Mouse (Mus musculus): Measurements from ENCODE around the gene Palm. TPM values are rescaled to one million over a fixed set of nuclear protein-coding genes. Genes with fewer than 3 reads are reported as not detected.
A peak's percentile ranks its signal among the peaks of the same experiment; 100 is the strongest.

Gene Palm
- polyA plus RNA-seq, 1 experiment: 34.2 TPM

GRCm38 (mm10) chr10:79849941-79850628 lies 56.7 kb downstream of the Palm start:
- 54% methylated on average over 8 of the region's 8 CpGs for WGBS

GRCm38 (mm10) chr10:79851653-79852052 lies 58.3 kb downstream of the Palm start:
- WGBS: 44% methylated on average over 3 of the region's 3 CpGs
- H3K4me1 ChIP-seq (ENCODE audit: control insufficient read depth, insufficient read depth, low read length): peaks cover 18% of the 10 kb centered on the region
- no peak overlapping the region for H3K4me3 ChIP-seq (replicated peaks; ENCODE audit: extremely low read depth, low read depth, low read length)
- no peak for DNase-seq
- TF ChIP-seq CTCF (IDR thresholded peaks at IDR 0.05; ENCODE audit: insufficient read depth, low read length) (no peak), POLR2A (IDR thresholded peaks at IDR 0.05; ENCODE audit: borderline replicate concordance, extremely low read depth, low read depth, low read length) (no peak)

More at GRCm38 (mm10) chr10:79849941-79850628, 56.7 kb downstream of the Palm start:
- DNase-seq: no peak
- Histone ChIP-seq H3K4me3 (replicated peaks; ENCODE audit: extremely low read depth, low read depth, low read length) (no peak overlapping the region), H3K4me1 (ENCODE audit: control insufficient read depth, insufficient read depth, low read length) (peaks cover 13% of the 10 kb centered on the region)
- no peak for TF ChIP-seq POLR2A (IDR thresholded peaks at IDR 0.05; ENCODE audit: borderline replicate concordance, extremely low read depth, low read depth, low read length)
- TF ChIP-seq CTCF (IDR thresholded peaks at IDR 0.05; ENCODE audit: insufficient read depth, low read length): no peak

- DNase-seq: no peak
- 22% methylated on average over 9 of the region's 9 CpGs for WGBS
- peaks cover 24% of the 10 kb centered on the region for H3K4me1 ChIP-seq (ENCODE audit: control insufficient read depth, insufficient read depth, low read length)
- no peak overlapping the region for H3K4me3 ChIP-seq (replicated peaks; ENCODE audit: extremely low read depth, low read depth, low read length)
- TF ChIP-seq POLR2A (IDR thresholded peaks at IDR 0.05; ENCODE audit: borderline replicate concordance, extremely low read depth, low read depth, low read length) (peak; percentile 34; the same call in 1 of the 2 replicates), CTCF (IDR thresholded peaks at IDR 0.05; ENCODE audit: insufficient read depth, low read length) (no peak)
Measured at GRCm38 (mm10) chr10:79852107-79852789, 58.9 kb downstream of the Palm start.

- 12% methylated on average over 8 of the region's 8 CpGs for WGBS
- H3K4me3 ChIP-seq (replicated peaks; ENCODE audit: extremely low read depth, low read depth, low read length): peak overlapping the region; percentile 31
- no peak for TF ChIP-seq POLR2A (IDR thresholded peaks at IDR 0.05; ENCODE audit: borderline replicate concordance, extremely low read depth, low read depth, low read length)
- DNase-seq: no peak
- peaks cover 29% of the 10 kb centered on the region for H3K4me1 ChIP-seq (ENCODE audit: control insufficient read depth, insufficient read depth, low read length)
Measured at GRCm38 (mm10) chr10:79852827-79853226, 59.5 kb downstream of the Palm start.

GRCm38 (mm10) chr10:79853392-79853791 lies 60.0 kb downstream of the Palm start:
- peak; percentile 40; the same call in 1 of the 2 replicates for TF ChIP-seq POLR2A (IDR thresholded peaks at IDR 0.05; ENCODE audit: borderline replicate concordance, extremely low read depth, low read depth, low read length)
- TF ChIP-seq CTCF (IDR thresholded peaks at IDR 0.05; ENCODE audit: insufficient read depth, low read length): no peak
- peaks cover 35% of the 10 kb centered on the region for H3K4me1 ChIP-seq (ENCODE audit: control insufficient read depth, insufficient read depth, low read length)
- DNase-seq: peak; percentile 93
- H3K4me3 ChIP-seq (replicated peaks; ENCODE audit: extremely low read depth, low read depth, low read length): peak overlapping the region; percentile 66
- 1% methylated on average over 15 of the region's 15 CpGs for WGBS

- WGBS: under 1% methylated on average over 75 of the region's 75 CpGs
- peak; percentile 98 for DNase-seq
- H3K4me3 ChIP-seq (replicated peaks; ENCODE audit: extremely low read depth, low read depth, low read length): peak within 1 kb of the TSS; percentile 88
- TF ChIP-seq CTCF (IDR thresholded peaks at IDR 0.05; ENCODE audit: insufficient read depth, low read length) (no peak), POLR2A (IDR thresholded peaks at IDR 0.05; ENCODE audit: borderline replicate concordance, extremely low read depth, low read depth, low read length) (peak; percentile 98)
- H3K4me1 ChIP-seq (ENCODE audit: control insufficient read depth, insufficient read depth, low read length): peaks cover 42% of the 10 kb centered on the region
Measured at GRCm38 (mm10) chr10:79853860-79854795, 60.8 kb downstream of the Palm start, which contains the start of gene Ptbp1. Ptbp1 (plus strand) TSS chr10:79854427.

- TF ChIP-seq POLR2A (IDR thresholded peaks at IDR 0.05; ENCODE audit: borderline replicate concordance, extremely low read depth, low read depth, low read length) (no peak), CTCF (IDR thresholded peaks at IDR 0.05; ENCODE audit: insufficient read depth, low read length) (no peak)
- H3K4me3 ChIP-seq (replicated peaks; ENCODE audit: extremely low read depth, low read depth, low read length): peak overlapping the region; percentile 88
- under 1% methylated on average over 81 of the region's 83 CpGs for WGBS
- H3K4me1 ChIP-seq (ENCODE audit: control insufficient read depth, insufficient read depth, low read length): peaks cover 43% of the 10 kb centered on the region
- DNase-seq: peak; percentile 77
Measured at GRCm38 (mm10) chr10:79854801-79855541, 61.6 kb downstream of the Palm start.

GRCm38 (mm10) chr10:79855558-79856184 lies 62.3 kb downstream of the Palm start:
- DNase-seq: no peak
- H3K4me1 ChIP-seq (ENCODE audit: control insufficient read depth, insufficient read depth, low read length): peaks cover 43% of the 10 kb centered on the region

More at GRCm38 (mm10) chr10:79855558-79856184, 62.3 kb downstream of the Palm start:
- H3K4me3 ChIP-seq (replicated peaks; ENCODE audit: extremely low read depth, low read depth, low read length): peak overlapping the region; percentile 88
- TF ChIP-seq POLR2A (IDR thresholded peaks at IDR 0.05; ENCODE audit: borderline replicate concordance, extremely low read depth, low read depth, low read length) (peak; percentile 26; the same call in 1 of the 2 replicates), CTCF (IDR thresholded peaks at IDR 0.05; ENCODE audit: insufficient read depth, low read length) (no peak)
- under 1% methylated on average over 10 of the region's 10 CpGs for WGBS
